Mouse (Mus musculus) liver (tissue): ENCODE measurements around the gene Rfx5.
"Not testable (repeated sequence)": the region's sequence is repeated elsewhere in the genome, so short reads cannot be mapped to it uniquely, and the experiment has no call there.

ENCODE experiments used
- DNase-seq: peaks from one replicate; pipeline ENCODE4 v3.0.0-alpha.2; 2020; ENCODE audit warnings: mixed read lengths

Gene Rfx5

DNA sequence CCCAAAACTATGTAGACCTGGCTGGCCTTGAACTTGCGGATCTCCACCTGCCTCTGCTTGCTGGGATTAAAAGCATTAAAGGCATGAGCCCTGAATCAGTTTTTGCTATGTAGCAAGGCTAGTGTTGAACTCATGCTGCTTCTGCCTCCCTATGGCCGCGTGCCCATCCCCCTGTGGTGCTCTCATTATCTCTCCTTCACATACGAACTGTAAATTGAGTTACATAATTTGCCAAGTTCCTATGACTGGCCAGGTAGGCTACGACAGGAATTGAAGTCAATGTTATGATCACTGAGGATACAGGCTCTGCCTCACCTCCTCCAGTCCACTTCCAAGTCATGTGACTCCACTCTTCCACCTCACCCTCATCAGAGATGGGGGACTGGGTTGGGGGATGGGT, 17.7 kb upstream of the Rfx5 start:
- DNase-seq = peak; percentile 43

DNA sequence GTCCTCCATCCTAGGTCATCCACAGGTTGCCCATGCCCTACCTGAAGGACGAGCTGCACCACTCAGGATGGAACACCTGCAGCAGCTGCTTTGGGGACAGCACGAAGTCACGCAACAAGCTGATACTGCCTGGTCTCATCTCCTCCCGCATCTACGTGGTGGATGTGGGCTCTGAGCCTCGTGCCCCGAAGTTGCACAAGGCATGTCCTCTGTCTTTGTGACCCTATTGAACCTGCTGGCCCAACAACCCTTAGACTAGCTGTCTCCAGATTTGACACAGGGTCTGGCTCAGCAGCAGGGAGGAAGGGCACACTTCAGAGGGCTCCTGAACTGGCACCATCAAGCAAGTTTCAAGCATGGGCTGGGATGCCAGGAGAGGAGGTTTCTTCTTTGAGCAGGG, 16.7 kb upstream of the Rfx5 start:
- DNase-seq = not testable (repeated sequence)

DNA sequence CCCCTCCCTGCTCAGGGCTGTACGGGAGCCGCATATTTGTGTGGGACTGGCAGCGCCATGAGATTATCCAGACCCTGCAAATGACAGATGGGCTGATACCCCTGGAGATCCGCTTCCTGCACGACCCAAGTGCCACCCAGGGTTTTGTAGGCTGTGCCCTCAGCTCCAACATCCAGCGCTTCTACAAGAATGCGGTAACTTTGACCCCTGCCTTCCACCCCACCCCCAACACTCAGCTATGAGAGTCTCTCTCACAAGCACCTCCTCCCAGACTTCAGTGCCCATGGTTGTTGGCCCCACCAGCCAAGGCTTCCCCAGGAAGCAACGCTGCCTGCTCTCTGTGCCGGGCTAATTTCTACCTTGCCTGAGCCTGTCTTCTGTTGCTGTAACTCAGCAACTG, 13.8 kb upstream of the Rfx5 start:
- DNase-seq = not testable (repeated sequence)

DNA sequence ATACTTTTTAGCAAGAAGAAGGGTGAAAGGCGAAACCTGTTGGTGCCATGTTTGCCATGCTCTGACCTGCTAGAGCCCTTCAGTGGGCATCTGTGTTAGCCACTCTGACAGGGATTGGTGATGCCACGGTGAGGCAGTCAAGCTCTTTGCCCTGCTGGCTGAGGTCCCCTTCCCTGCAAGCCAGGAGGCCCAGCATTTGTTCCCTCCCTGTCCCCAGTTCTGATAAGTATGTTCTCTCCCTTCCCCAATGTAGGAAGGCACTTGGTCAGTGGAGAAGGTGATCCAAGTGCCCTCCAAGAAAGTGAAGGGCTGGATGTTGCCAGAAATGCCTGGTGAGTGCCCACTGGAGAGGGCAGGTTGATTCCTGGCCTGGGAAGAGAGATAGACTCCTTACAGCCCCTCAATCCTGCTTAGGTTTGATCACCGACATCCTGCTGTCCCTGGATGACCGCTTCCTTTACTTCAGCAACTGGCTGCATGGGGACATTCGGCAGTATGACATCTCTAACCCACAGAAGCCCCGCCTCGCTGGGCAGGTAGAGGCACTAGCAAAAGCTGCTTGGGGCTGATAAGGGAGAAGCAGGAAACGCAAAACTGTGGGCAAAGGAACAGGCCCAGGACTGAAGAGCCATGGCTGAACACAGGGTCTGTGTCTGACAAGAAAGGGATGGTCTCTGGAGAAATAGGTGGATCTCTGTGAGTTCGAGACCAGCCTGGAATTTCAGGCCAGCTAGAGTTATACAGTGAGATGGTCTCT, 11.5 kb upstream of the Rfx5 start:
- peak; percentile 91 for DNase-seq

DNA sequence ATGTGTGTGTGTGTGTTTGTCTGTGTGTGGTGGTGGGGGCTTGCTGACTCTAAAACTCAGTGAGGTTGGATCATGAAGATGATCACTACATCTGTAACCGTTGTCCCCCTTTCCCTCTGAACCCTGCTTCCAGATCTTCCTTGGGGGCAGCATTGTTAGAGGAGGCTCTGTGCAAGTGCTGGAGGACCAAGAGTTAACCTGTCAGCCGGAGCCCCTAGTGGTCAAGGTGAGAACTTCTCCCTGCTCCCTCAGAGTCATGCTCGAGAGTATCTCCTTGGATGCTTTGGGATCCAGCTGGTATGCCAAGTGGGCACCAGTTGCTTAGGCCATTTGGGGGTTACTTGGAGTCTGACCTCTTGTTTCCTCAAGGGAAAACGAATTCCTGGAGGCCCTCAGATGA, 10.2 kb upstream of the Rfx5 start:
- not testable (repeated sequence) for DNase-seq

DNA sequence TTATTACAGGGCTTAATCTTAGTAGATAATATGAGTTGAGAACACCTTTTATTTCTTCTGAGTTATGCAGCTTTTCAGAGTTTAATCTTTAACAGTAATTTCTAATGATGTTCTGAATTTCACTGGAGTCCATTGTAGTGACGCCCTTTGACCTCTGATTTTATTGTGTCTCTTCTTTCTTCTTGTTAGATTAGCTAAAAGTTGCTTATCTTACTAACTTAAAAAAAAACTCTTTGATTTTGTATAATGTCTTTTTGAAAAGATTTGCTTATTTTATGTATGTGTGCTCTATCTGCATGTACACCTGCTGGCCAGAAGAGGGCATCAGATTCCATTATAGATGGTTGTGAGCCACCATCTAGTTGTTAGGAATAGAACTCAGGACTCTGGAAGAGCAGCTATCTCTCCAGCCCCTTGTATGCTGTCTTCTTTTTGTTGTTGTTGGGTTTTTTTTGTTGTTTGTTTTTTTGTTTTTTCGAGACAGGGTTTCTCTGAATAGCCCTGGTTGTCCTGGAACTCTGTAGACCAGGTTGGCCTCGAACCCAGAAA, 5.7 kb upstream of the Rfx5 start:
- DNase-seq = no peak

DNA sequence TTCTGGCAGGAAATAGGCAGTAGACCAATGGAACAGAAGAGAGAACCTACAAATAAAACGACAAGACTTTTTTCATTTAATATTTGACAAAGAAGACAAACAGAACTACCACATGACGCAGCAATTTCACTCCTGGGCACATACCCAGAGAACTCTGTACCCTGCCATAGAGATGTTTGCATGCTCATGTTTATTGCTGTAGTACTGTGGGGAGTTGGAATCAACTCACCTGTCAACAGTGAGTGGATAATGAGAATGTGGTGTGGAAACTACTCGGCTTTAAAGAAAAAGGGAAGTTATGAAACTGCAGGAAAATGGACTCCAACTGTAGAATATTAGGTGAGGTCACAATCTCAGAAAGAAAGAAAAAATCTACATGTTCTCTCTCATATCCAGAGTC, 4.2 kb upstream of the Rfx5 start:
- no peak for DNase-seq

DNA sequence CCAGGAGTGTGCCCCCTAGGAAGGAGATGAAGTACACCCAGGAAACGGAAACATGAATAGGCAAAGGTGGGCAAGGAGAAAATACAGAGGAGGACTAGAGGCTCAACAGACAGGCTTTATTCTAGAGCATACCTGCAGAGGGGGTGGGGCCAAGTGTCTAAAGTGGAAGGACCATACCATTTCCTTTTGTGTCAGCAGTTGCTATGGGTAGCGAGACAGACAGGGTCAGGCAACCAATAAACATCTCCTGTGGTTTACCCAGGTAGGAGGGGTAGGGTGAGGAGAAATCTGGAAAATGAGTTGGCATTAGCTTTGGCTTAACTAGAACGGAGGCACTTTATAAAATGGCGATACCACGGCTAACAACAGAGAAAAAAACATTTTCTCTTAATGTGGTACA, 1.1 kb upstream of the Rfx5 start:
- DNase-seq = no peak

DNA sequence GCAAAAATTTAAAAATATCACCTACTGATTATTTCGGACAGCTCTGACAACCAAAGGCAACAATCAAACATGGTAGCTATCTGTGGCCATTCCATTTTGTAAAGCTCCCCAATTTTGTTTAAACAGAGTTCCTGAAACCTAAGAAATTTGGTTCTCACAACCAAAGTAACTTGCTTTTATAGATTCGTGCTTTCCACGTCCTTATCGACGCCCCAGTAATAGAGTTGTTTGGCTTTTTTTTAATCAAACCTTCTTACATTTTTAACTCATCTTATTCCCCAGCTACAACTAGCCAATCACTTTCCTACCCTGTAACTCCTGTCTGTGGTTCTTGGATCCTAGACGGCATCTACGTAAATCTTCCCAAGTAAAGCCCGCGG, 501 bp upstream of the Rfx5 start:
- no peak for DNase-seq

DNA sequence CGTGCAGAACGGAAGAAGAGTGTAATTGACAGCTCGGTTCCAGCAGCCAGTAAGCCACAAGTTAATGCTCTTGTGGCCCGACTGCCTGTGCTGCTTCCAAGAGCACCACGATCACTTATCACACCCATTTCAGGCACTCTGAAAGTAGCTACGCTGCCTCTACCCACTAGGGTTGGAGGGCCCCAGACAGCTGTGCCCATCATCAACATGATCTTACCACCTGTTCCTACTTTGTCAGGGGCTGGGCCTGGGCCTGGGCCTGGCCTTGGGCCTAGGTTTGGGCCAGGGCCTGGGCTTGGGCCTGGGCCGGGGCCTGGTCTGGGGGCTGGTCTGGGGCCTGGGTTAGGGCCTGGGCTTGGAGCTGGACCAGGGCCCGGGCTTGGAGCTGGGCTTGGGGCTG, 4.4 kb downstream of the Rfx5 start:
- no peak for DNase-seq

DNA sequence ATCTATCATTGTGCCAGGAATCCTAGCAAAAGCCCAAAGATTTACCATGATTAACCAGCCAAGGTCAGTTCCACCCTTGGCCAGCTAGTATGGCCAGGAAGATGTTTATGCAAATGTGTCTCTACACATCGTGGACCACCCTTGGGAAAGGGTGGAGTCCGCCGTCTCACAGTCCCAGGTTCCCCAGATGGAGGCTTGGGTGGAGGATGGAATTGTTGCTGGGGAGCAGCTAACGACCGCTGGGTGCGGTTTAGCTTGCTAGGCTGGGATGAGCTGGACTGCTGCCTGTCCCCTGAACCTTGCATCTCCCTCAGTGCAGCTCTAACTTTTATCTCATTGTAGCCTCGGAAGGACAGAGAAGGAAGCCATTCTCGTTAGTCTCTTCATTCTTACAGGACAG, 6.0 kb downstream of the Rfx5 start:
- DNase-seq = no peak

DNA sequence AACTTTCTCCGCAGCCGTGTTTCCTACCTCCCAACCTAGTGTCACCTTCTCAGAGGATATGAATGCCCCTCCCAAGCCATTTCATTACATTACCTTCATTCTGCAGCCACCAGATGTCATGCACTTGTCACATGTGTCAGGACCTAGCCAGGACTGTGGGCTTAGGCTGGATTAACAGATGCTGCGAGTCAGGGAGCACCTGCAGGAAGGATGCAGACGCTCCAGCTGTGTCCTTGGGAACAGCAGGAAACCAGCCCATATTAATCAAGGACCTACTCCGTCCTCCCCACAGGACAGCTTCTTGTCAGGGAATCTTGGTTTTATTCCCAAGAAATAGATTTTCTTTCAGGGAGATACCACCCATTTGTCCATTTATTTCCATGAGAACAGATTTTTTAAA, 6.4 kb downstream of the Rfx5 start:
- DNase-seq = no peak

DNA sequence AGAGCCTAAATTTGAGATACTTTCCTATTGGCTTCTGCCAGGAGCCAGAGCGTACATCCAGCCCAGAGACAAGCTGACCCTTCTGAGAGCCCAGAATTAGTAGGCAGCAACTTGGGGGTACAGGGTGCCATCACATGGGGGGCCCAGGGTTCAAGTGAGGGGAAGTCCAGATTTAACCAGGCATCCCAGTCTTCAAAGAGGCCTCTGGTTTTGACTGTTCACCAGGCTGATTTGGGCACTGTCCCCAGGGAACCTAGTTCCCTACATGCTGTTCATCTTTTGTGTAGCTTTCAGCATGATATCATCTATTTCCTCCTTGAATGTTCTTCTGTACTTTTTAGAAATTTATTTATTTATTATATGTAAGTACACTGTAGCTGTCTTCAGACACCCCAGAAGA, 11.1 kb downstream of the Rfx5 start:
- DNase-seq = no peak

DNA sequence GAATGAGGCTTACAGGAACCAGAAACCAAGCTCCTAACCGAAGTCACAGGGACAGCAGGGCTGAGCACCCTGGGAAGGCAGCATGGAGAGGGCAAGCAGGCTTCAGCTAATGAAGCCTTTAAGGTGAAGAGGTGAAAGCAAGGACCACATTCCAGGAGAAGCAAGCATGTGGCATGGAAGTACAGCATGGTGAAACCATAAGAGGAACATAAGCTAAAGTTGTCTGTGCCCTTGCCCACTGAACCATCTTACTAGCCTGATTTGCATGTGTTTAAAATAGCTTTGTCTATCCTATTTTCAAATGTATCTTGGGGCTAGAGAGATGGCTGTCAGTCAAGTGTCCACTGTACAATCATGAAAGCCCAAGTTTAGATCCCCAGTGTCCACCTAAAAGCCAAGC, 12.0 kb downstream of the Rfx5 start:
- no peak for DNase-seq

DNA sequence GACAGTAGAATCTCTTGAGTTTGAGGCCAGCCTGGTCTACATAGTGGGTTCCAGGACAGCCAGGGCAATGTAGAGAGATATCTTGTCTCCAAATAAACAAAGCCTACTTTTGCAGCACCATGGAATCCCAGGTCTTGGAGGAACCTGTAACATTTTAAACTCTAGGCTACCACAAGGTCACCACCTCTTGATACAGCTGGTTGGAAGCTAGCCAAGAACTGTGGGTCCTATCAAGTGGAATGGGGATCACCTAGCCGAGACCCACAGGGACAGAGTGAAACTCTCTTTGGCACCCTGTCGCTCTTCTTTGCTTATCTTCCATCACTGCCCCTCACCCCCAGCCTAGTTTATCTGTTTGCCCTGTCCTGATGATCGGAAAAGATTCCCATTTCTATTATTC, 18.7 kb downstream of the Rfx5 start:
- no peak for DNase-seq

DNA sequence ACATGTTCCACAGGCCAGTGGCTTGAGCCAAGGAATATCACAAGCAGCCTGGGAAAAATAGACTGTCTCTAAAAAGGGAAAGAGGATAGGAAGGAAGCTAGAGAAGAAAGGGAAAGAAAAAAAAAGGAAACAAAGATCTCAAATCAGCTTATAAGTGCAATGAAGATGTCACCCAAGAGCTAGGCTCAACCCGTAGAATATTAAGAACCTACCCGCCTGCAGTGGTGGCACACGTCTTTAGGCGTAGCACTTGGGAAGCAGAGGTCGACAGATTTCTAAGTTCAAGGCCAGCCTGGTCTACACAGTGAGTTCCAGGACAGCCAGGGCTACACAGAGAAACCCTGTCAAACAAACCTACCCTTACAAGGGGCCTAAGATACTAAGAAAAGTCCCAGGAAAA, 19.7 kb downstream of the Rfx5 start:
- no peak for DNase-seq

DNA sequence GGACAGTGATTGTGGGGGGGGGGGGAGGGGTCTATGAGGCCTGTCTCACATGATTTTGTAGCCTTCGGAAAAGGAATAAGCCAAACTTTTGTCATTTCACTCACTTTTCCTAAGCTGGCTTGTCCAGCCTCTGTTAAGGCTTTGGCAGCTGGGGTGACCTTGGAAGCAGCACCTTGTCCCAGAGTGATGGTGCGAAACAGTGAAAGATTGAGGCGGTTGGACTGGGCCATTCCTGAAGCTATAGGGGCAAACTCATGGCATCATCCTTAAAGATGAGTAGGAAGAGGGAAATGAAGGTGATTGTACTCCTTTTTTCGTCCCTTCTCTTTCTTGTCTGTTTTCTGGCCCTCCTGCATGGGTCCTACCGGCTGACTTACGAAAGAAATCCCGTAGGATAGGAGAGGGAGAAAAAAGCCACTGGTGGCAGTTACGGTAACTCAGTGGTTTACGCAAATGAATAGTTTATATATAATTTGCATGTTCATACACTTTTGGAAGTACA, 20.2 kb downstream of the Rfx5 start:
- DNase-seq = no peak

DNA sequence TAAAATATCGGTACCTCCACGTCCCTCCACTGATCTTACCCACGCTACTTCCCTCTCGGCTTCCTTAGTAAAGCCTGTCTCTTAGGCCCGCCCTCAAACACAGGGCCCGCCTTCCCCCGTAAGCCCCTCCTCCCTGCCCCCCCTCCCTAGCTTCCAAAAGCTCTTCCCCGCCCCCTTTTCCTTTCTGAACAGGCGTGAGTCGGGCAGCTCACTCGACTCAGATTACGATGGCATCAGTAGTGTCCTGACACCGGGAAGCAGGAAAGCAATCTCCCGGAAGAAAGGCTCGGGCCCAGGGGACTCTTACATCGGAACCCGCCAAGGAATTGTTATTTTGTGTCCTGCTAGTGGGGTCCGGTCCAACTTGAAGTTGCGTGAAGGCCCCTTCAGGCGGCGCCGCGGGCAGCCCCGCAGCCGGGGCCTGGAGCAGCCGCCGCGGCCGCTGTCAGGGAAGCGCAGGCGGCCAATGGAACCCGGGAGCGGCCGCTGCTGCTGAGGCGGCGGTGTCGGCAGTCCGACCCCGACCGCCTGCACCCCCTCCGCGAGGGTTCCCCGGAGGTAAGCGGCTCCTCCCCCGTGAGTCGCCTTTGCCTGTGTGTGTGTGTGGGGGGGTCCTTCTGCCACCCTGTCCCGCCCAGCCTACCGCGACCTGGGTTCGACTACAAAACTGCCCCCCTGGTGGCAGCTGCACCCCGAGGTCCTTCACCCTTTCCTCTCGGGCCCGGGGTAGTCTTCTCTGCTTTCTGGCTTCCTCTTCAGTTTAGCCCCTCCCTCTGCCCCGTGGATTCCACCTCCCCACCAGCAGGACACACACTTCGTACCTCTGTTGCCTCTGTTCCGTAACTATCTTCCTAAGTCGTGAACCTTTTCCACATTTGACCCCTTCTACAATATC, 20.9 kb downstream of the Rfx5 start, which contains the start of gene Pi4kb:
Pi4kb (plus strand) TSS at position 204 of the 895 bp plus-strand sequence.
- peak; percentile 95 for DNase-seq

DNA sequence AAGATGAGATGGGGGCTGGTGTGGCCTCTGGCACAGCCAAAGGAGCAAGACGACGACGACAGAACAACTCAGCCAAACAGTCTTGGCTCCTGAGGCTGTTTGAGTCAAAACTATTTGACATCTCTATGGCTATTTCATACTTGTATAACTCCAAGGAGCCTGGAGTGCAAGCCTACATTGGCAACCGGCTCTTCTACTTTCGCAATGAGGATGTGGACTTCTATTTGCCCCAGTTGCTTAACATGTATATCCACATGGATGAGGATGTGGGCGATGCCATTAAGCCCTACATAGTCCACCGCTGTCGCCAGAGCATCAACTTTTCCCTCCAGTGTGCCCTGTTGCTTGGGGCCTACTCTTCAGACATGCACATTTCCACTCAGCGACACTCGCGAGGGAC, 30.4 kb downstream of the Rfx5 start:
- DNase-seq = no peak

DNA sequence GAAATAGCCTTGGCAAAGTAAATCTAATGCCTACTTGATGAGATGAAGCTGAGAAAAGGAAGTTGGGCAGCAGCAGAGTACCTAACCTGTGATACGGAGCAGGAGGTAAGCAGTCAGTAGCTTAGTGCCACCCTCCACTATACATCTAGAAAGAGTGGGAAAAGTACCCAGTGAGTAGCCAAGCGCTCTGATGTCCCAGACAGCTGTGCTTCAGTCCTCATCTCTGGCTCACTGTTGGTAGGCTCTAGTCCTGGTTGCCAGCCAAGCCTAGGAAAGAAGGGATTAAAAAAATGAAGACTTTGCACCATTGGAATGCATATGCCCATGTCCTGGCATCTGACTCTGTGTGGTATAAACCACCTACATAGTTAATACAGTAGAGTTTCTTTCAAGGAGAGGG, 31.6 kb downstream of the Rfx5 start:
- no peak for DNase-seq

DNA sequence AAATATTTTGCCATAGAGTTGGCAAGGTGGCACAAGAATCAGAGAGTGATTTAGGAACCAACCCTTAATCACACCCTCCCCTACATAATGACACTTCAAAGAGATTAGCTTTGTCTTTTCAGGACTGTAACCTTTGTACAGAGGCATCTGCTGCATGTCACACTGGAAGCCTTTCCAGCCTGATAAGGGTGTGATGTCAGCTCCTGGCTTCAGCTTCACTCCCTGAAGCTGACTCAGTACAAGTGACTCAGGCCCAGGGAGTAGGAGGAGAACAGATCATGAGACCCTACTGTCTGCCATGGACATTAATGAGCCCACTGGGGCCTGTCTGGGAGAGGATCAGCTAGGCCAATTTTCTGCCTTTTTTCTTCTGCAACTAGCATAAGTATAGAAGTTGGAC, 33.7 kb downstream of the Rfx5 start:
- peak; percentile 42 for DNase-seq

DNA sequence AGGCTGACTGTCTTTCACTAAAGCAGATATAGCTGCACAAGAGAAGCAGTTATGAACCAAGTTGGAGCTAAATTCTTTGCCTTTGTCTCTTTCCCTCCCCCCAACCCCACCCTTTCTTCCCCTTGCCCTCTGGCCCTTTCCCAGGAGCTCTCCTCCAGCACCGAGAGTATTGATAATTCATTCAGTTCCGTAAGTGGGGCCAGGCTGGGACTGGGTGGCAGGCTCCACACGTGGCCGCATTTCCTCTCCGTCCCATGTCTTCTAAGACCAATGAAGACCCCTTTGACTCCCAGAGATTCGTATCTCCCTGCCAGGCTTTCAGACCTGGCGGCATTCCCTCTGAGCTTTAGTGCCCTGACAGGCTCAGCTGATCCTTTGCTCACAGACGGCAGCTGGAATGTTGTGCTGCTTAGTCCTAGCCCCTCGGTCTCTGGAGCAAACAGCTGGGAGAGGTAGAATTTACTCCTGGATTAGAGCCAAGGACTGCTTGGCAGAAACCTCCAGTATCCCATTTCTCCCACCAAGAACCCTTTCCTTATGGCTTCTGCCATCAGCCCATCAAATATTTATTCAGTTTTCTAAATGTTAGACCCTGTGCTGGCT, 35.4 kb downstream of the Rfx5 start:
- no peak for DNase-seq

DNA sequence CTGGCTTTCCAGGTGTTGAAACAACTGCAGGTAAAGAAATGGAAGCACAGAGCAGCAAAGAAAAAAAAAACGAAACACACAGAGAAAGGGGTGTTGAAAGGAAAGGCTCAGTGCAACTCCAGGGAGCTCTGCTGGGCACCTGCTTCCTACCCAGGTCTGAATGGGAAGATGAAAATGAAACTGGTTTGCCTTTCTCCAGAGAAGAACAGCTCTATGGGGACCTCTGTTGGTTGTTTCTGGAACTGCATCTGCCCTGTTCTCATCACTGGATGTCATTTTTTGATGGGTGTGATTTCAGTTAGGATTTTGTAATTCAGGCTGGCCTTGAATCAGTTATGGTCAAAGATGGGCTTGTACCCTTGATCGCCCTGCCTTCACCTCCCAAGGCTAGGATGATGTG, 43.1 kb downstream of the Rfx5 start:
- peak; percentile 80 for DNase-seq
